Mouse (Mus musculus): Measurements from ENCODE around the gene Pax4. TPM values are rescaled to one million over a fixed set of nuclear protein-coding genes. Genes with fewer than 3 reads are reported as not detected.

The Pax4 gene
- polyA plus RNA-seq, 1 experiment from 2014 or later: not detected

- Histone ChIP-seq H3K9me3 (no peaks in the 10 kb centered on the region), H3K27me3 (no peaks in the 10 kb centered on the region), H3K4me1 (replicated peaks) (peaks cover 36% of the 10 kb centered on the region), H3K4me2 (replicated peaks) (peak overlapping the region; percentile 100), H3K27ac (no peak overlapping the region), H3K4me3 (replicated peaks) (0 out of 2 replicates have a peak overlapping the region, but pooled peaks have one; percentile 94), H3K36me3 (peaks cover 35% of the 10 kb centered on the region), H3K9ac (replicated peaks) (peak overlapping the region; percentile 87; the same call in 1 of the 2 replicates)
- WGBS: 92% methylated on average over 2 of the region's 2 CpGs
- ATAC-seq: no peak
Measured at GRCm38 (mm10) chr6:28419673-28420072, 29.5 kb downstream of the Pax4 start.

- H3K4me3 ChIP-seq (replicated peaks): no peak overlapping the region
- no peak overlapping the region for H3K4me2 ChIP-seq (replicated peaks)
- no peak overlapping the region for H3K9ac ChIP-seq (replicated peaks)
- no peaks in the 10 kb centered on the region for H3K9me3 ChIP-seq
- peaks cover 40% of the 10 kb centered on the region for H3K36me3 ChIP-seq
- no peak overlapping the region for H3K27ac ChIP-seq
- 91% methylated on average over 14 of the region's 14 CpGs for WGBS
- ATAC-seq: no peak
- no peaks in the 10 kb centered on the region for H3K27me3 ChIP-seq
- peaks cover 29% of the 10 kb centered on the region for H3K4me1 ChIP-seq (replicated peaks)
Measured at GRCm38 (mm10) chr6:28418449-28418848, 30.7 kb downstream of the Pax4 start.

- 89% methylated on average over 4 of the region's 4 CpGs for WGBS
- Histone ChIP-seq H3K36me3 (peaks cover 46% of the 10 kb centered on the region), H3K9me3 (no peaks in the 10 kb centered on the region), H3K27ac (no peak overlapping the region), H3K4me2 (replicated peaks) (no peak overlapping the region), H3K9ac (replicated peaks) (no peak overlapping the region), H3K4me3 (replicated peaks) (no peak overlapping the region), H3K4me1 (replicated peaks) (peaks cover 26% of the 10 kb centered on the region), H3K27me3 (no peaks in the 10 kb centered on the region)
- no peak for ATAC-seq
Measured at GRCm38 (mm10) chr6:28416981-28417380, 32.2 kb downstream of the Pax4 start.

- H3K4me2 ChIP-seq (replicated peaks): no peak overlapping the region
- peaks cover 24% of the 10 kb centered on the region for H3K36me3 ChIP-seq
- H3K4me3 ChIP-seq (replicated peaks): no peak overlapping the region
- no peak overlapping the region for H3K27ac ChIP-seq
- H3K4me1 ChIP-seq (replicated peaks): no peaks in the 10 kb centered on the region
- H3K9me3 ChIP-seq: no peaks in the 10 kb centered on the region
- ATAC-seq: no peak
- H3K9ac ChIP-seq (replicated peaks): no peak overlapping the region
- WGBS: 71% methylated on average over 2 of the region's 2 CpGs
- no peaks in the 10 kb centered on the region for H3K27me3 ChIP-seq
Measured at GRCm38 (mm10) chr6:28411236-28411635, 37.9 kb downstream of the Pax4 start.

GRCm38 (mm10) chr6:28410053-28410452, 39.1 kb downstream of the Pax4 start:
- Histone ChIP-seq H3K27ac (no peak overlapping the region), H3K4me1 (replicated peaks) (no peaks in the 10 kb centered on the region), H3K4me3 (replicated peaks) (no peak overlapping the region), H3K4me2 (replicated peaks) (no peak overlapping the region), H3K36me3 (peaks cover 16% of the 10 kb centered on the region), H3K9ac (replicated peaks) (no peak overlapping the region), H3K9me3 (no peaks in the 10 kb centered on the region), H3K27me3 (no peaks in the 10 kb centered on the region)
- 95% methylated on average over 9 of the region's 9 CpGs for WGBS
- ATAC-seq: no peak

- Histone ChIP-seq H3K27ac (no peak overlapping the region), H3K27me3 (peaks cover 26% of the 10 kb centered on the region), H3K36me3 (no peaks in the 10 kb centered on the region), H3K4me3 (replicated peaks) (no peak overlapping the region), H3K4me1 (replicated peaks) (peaks cover 22% of the 10 kb centered on the region), H3K9ac (replicated peaks) (no peak overlapping the region), H3K4me2 (replicated peaks) (no peak overlapping the region), H3K9me3 (0 out of 2 replicates have a peak, but pooled peaks cover 4% of the 10 kb centered on the region)
- 95% methylated on average over 4 of the region's 4 CpGs for WGBS
- ATAC-seq: no peak
Measured at GRCm38 (mm10) chr6:28399791-28400190, 49.4 kb downstream of the Pax4 start.

GRCm38 (mm10) chr6:28398726-28399125, 50.4 kb downstream of the Pax4 start:
- Histone ChIP-seq H3K4me1 (replicated peaks) (peaks cover 22% of the 10 kb centered on the region), H3K4me3 (replicated peaks) (no peak overlapping the region), H3K4me2 (replicated peaks) (no peak overlapping the region), H3K36me3 (no peaks in the 10 kb centered on the region), H3K27ac (no peak overlapping the region), H3K27me3 (peaks cover 33% of the 10 kb centered on the region), H3K9me3 (0 out of 2 replicates have a peak, but pooled peaks cover under 1% of the 10 kb centered on the region), H3K9ac (replicated peaks) (no peak overlapping the region)
- ATAC-seq: no peak
- WGBS: 90% methylated on average over 3 of the region's 3 CpGs

- Histone ChIP-seq H3K4me2 (replicated peaks) (peak within 1 kb of the TSS; percentile 57), H3K9me3 (no peaks in the 10 kb centered on the region), H3K4me1 (replicated peaks) (peaks cover 22% of the 10 kb centered on the region), H3K36me3 (no peaks in the 10 kb centered on the region), H3K27ac (peak within 1 kb of the TSS; percentile 78), H3K4me3 (replicated peaks) (peak within 1 kb of the TSS; percentile 40), H3K9ac (replicated peaks) (peak within 1 kb of the TSS; percentile 64), H3K27me3 (peaks cover 35% of the 10 kb centered on the region)
- ATAC-seq: peak; percentile 66
- under 1% methylated on average over 33 of the region's 33 CpGs for WGBS
Measured at GRCm38 (mm10) chr6:28397681-28398203, 51.4 kb downstream of the Pax4 start, which contains the start of gene Zfp800. Gene Zfp800, minus strand, starts transcription at chr6:28398005.

- peak overlapping the region; percentile 57 for H3K4me2 ChIP-seq (replicated peaks)
- H3K4me1 ChIP-seq (replicated peaks): peaks cover 22% of the 10 kb centered on the region
- H3K27me3 ChIP-seq: peaks cover 39% of the 10 kb centered on the region
- under 1% methylated on average over 19 of the region's 19 CpGs for WGBS
- H3K27ac ChIP-seq: peak overlapping the region; percentile 78
- ATAC-seq: peak; percentile 48
- peak overlapping the region; percentile 40 for H3K4me3 ChIP-seq (replicated peaks)
- no peaks in the 10 kb centered on the region for H3K36me3 ChIP-seq
- peak overlapping the region; percentile 64 for H3K9ac ChIP-seq (replicated peaks)
- no peaks in the 10 kb centered on the region for H3K9me3 ChIP-seq
Measured at GRCm38 (mm10) chr6:28396853-28397457, 52.2 kb downstream of the Pax4 start.

GRCm38 (mm10) chr6:28396051-28396852, 52.9 kb downstream of the Pax4 start:
- ATAC-seq: peak; percentile 51
- Histone ChIP-seq H3K4me2 (replicated peaks) (peak overlapping the region; percentile 57), H3K9me3 (no peaks in the 10 kb centered on the region), H3K4me3 (replicated peaks) (peak overlapping the region; percentile 40), H3K9ac (replicated peaks) (peak overlapping the region; percentile 64), H3K4me1 (replicated peaks) (peaks cover 22% of the 10 kb centered on the region), H3K27me3 (peaks cover 39% of the 10 kb centered on the region), H3K36me3 (no peaks in the 10 kb centered on the region), H3K27ac (peak overlapping the region; percentile 78; the same call in 1 of the 2 replicates)
- WGBS: 9% methylated on average over 15 of the region's 15 CpGs
